Comparison of ENCODE assay signal across 39 mouse cellular contexts in genomic region chr7:47309855-47310254, GRCm38 (mm10). TPM values are rescaled to one million over a fixed set of nuclear protein-coding genes. Genes with fewer than 3 reads are reported as not detected.
"Had no signal": no experiment of that assay in that cellular context is flagged by ENCODE, and none has a peak within 500 bp of the region (broad histone marks: within the 10 kb centered on the region; RNA-seq: fewer than 3 reads in every experiment).

No protein-coding gene starts in this region.

- H3K36me3 ChIP-seq: heart, embryonic 10.5 days; heart, embryonic 12.5 days; hindbrain, embryonic 10.5 days; hindbrain, embryonic 12.5 days; intestine, embryonic 15.5 days; limb, embryonic 13.5 days; limb, embryonic 15.5 days; liver, embryonic 13.5 days had no signal

- H3K9me3 ChIP-seq: intestine, embryonic 15.5 days; limb, embryonic 15.5 days had no signal

- H3K4me1 ChIP-seq: heart, embryonic 10.5 days; heart, embryonic 12.5 days; hindbrain, embryonic 10.5 days; hindbrain, embryonic 12.5 days; intestine, embryonic 15.5 days; limb, embryonic 13.5 days; limb, embryonic 15.5 days; liver, embryonic 13.5 days had no signal

- H3K4me3 ChIP-seq: heart, embryonic 10.5 days; heart, embryonic 12.5 days; hindbrain, embryonic 10.5 days; hindbrain, embryonic 12.5 days; intestine, embryonic 15.5 days; layer of hippocampus, adult 2 months; left cerebral cortex, adult 2 months; limb, embryonic 13.5 days; limb, embryonic 15.5 days; liver, embryonic 13.5 days had no signal

- ATAC-seq: hindbrain, embryonic 16.5 days; inflammation-experienced regulatory T-cells, adult 6 months; intestine, embryonic 15.5 days; intestine, postnatal 0 days had no signal

- H3K27ac ChIP-seq: heart, embryonic 10.5 days; hindbrain, embryonic 10.5 days; hindbrain, embryonic 12.5 days; hindbrain, embryonic 14.5 days; intestine, embryonic 15.5 days; layer of hippocampus, adult 2 months; left cerebral cortex, adult 2 months; limb, embryonic 13.5 days; limb, embryonic 15.5 days; liver, embryonic 13.5 days had no signal

- H3K27me3 ChIP-seq: heart, embryonic 12.5 days; hindbrain, embryonic 12.5 days; intestine, embryonic 15.5 days; limb, embryonic 13.5 days; limb, embryonic 15.5 days; liver, embryonic 13.5 days had no signal

- DNase-seq: gastrocnemius, postnatal 14 days; gastrocnemius, postnatal 36 days; heart, adult 18-20 months; heart, postnatal 10 days; heart, postnatal 4 days; kidney, adult 18-20 months; kidney, adult 8-10 months; kidney, postnatal 10 days; kidney, postnatal 25 days; kidney, postnatal 4 days; liver, embryonic 13.5 days had no signal

RNA-seq across cellular contexts. Expression of gene Mrgpra1, which starts 44.2 kb away (rescaled TPM):
- total RNA-seq: gastrocnemius, adult 18-20 months; gastrocnemius, adult 8-10 months; gastrocnemius, postnatal 14 days; gastrocnemius, postnatal 36 days; heart, adult 18-20 months; heart, adult 8-10 months; heart, postnatal 10 days; heart, postnatal 25 days; heart, postnatal 4 days; layer of hippocampus, adult 2 months; layer of hippocampus, postnatal 10 days; layer of hippocampus, postnatal 25 days; left cerebral cortex, adult 2 months; left cerebral cortex, postnatal 14 days; left cerebral cortex, postnatal 36 days; liver, adult 2 months had no signal
- polyA plus RNA-seq: gonadal fat pad, adult 2 months; heart, embryonic 10.5 days; heart, embryonic 12.5 days; heart, embryonic 14.5 days; heart, embryonic 16.5 days; hindbrain, embryonic 10.5 days; hindbrain, embryonic 12.5 days; hindbrain, embryonic 14.5 days; hindbrain, embryonic 16.5 days; inflammation-experienced regulatory T-cells, adult 6 months; intestine, embryonic 15.5 days; intestine, postnatal 0 days; kidney, embryonic 14.5 days; kidney, embryonic 16.5 days; limb, embryonic 11.5 days; limb, embryonic 13.5 days; limb, embryonic 15.5 days; liver, adult 2 months; liver, embryonic 13.5 days had no signal

RNA-seq across cellular contexts. Expression of gene Mrgpra9, which starts 57.2 kb away (rescaled TPM):
- total RNA-seq: gastrocnemius, adult 18-20 months; gastrocnemius, adult 8-10 months; gastrocnemius, postnatal 14 days; gastrocnemius, postnatal 36 days; heart, adult 18-20 months; heart, adult 8-10 months; heart, postnatal 10 days; heart, postnatal 25 days; heart, postnatal 4 days; layer of hippocampus, adult 2 months; layer of hippocampus, postnatal 10 days; layer of hippocampus, postnatal 25 days; left cerebral cortex, adult 2 months; left cerebral cortex, postnatal 14 days; left cerebral cortex, postnatal 36 days; liver, adult 2 months had no signal
- polyA plus RNA-seq: gonadal fat pad, adult 2 months; heart, embryonic 10.5 days; heart, embryonic 12.5 days; heart, embryonic 14.5 days; heart, embryonic 16.5 days; hindbrain, embryonic 10.5 days; hindbrain, embryonic 12.5 days; hindbrain, embryonic 14.5 days; hindbrain, embryonic 16.5 days; inflammation-experienced regulatory T-cells, adult 6 months; intestine, embryonic 15.5 days; intestine, postnatal 0 days; kidney, embryonic 14.5 days; kidney, embryonic 16.5 days; limb, embryonic 11.5 days; limb, embryonic 13.5 days; limb, embryonic 15.5 days; liver, adult 2 months; liver, embryonic 13.5 days had no signal
